Mouse (Mus musculus) heart, postnatal 0 days (tissue): Measurements from ENCODE around the gene Desi1. TPM values are rescaled to one million over a fixed set of nuclear protein-coding genes. Genes with fewer than 3 reads are reported as not detected.

ENCODE experiments used
- ATAC-seq: fragments of 200-750 bp; cut with Nextera tagmentation; 2 replicates; pipeline ENCODE4 v1.8.0; 2017; ENCODE audit warnings: low read depth, moderate number of reproducible peaks, moderate library complexity; ENCODE audit not compliant: insufficient read depth
- DNase-seq: peaks from one replicate; pipeline ENCODE4 v3.0.0-alpha.2; 2016; ENCODE audit warnings: low spot score
- H3K27ac ChIP-seq: fragments of 300-500 bp; sonication (generic); 2 replicates; pipeline ENCODE4 v1.5.1; 2014; ENCODE audit warnings: low read depth, mild to moderate bottlenecking
- H3K27me3 ChIP-seq: fragments of 300-500 bp; sonication (generic); 2 replicates; pipeline ENCODE4 v1.6.1; 2014; ENCODE audit warnings: low read length, mixed read lengths; ENCODE audit not compliant: control insufficient read depth, insufficient read depth
- H3K36me3 ChIP-seq: fragments of 300-500 bp; sonication (generic); replicated peaks from 2 replicates; pipeline ENCODE4 v1.6.1; 2014; ENCODE audit warnings: low read length, mixed read lengths; ENCODE audit not compliant: control insufficient read depth, insufficient read depth
- H3K4me1 ChIP-seq: fragments of 300-500 bp; sonication (generic); 2 replicates; pipeline ENCODE4 v1.6.1; 2014; ENCODE audit warnings: antibody characterized with exemption; ENCODE audit not compliant: control insufficient read depth, insufficient read depth
- H3K4me2 ChIP-seq: fragments of 300-500 bp; sonication (generic); 2 replicates; pipeline ENCODE4 v1.6.1; 2014; ENCODE audit warnings: low read depth, mild to moderate bottlenecking, low read length, moderate library complexity
- H3K4me3 ChIP-seq: fragments of 300-500 bp; sonication (generic); 2 replicates; pipeline ENCODE4 v1.5.1; 2014; ENCODE audit warnings: low read depth, low read length
- H3K9ac ChIP-seq: fragments of 300-500 bp; sonication (generic); replicated peaks from 2 replicates; pipeline ENCODE4 v1.6.1; 2014; ENCODE audit warnings: low read depth, low read length, mixed read lengths
- H3K9me3 ChIP-seq: fragments of 300-500 bp; sonication (generic); replicated peaks from 2 replicates; pipeline ENCODE4 v1.6.1; 2016; ENCODE audit warnings: low read length; ENCODE audit not compliant: control insufficient read depth
- CTCF ChIP-seq: IDR thresholded peaks from 2 replicates; pipeline ENCODE4 v1.5.1; 2016; ENCODE audit warnings: antibody characterized with exemption, control low read depth, low read depth
- EP300 ChIP-seq: IDR thresholded peaks from 2 replicates; pipeline ENCODE4 v1.6.1; 2016; ENCODE audit warnings: antibody characterized with exemption, low read depth
- WGBS: fragments of 180-500 bp; shearing (Covaris S2); extraction: QIAGEN DNeasy Blood & Tissue Kit; methylation state at CpG from one replicate; pipeline ENCODE4 v1.1.7; 2014; 5-methylcytosine and 5-hydroxymethylcytosine counted together
- polyA plus RNA-seq: library from polyadenylated mRNA; unstranded; fragments of >200 nt; fragmentation: Nextera tagmentation; extraction: Ambion mirVana; gene quantifications from 2 replicates; pipeline ENCODE4 v1.2.1, GENCODE M21; 2015
- total RNA-seq: library from RNA; depleted of rRNA; stranded (reverse); fragments of >200 nt; gene quantifications from 2 replicates; pipeline ENCODE4 v1.2.3, GENCODE M21; 2014; ENCODE audit warnings: low replicate concordance

Gene Desi1
- total and polyA plus RNA-seq, 2 experiments from 2014 or later: 13.6 to 15.4 TPM

GRCm38 (mm10) chr15:81961078-81961451, 72.6 kb downstream of the Desi1 start:
- Histone ChIP-seq H3K36me3 (0 out of 2 replicates have a peak, but pooled peaks cover 1% of the 10 kb centered on the region), H3K4me1 (0 out of 2 replicates have a peak, but pooled peaks cover 4% of the 10 kb centered on the region), H3K27me3 (no peaks in the 10 kb centered on the region), H3K9me3 (no peaks in the 10 kb centered on the region), H3K4me2 (peak overlapping the region; percentile 87), H3K4me3 (peak overlapping the region; percentile 58), H3K9ac (no peak overlapping the region), H3K27ac (no peak overlapping the region)
- WGBS: 1% methylated on average over 8 of the region's 8 CpGs
- DNase-seq: no peak
- no peak for TF ChIP-seq EP300
- no peak for TF ChIP-seq CTCF
- ATAC-seq: no peak

GRCm38 (mm10) chr15:81960171-81961077, 73.2 kb downstream of the Desi1 start, which contains the start of gene Pmm1:
Gene Pmm1 (minus strand): TSS chr15:81960930.
- Histone ChIP-seq H3K4me3 (peak within 1 kb of the TSS; percentile 58), H3K9me3 (no peaks in the 10 kb centered on the region), H3K9ac (peak within 1 kb of the TSS; percentile 53), H3K36me3 (peaks cover 7% of the 10 kb centered on the region; the same call in 1 of the 2 replicates), H3K27me3 (no peaks in the 10 kb centered on the region), H3K27ac (peak within 1 kb of the TSS; percentile 70), H3K4me1 (0 out of 2 replicates have a peak, but pooled peaks cover 4% of the 10 kb centered on the region), H3K4me2 (peak within 1 kb of the TSS; percentile 87)
- ATAC-seq: peak; percentile 99
- WGBS: under 1% methylated on average over 77 of the region's 77 CpGs
- DNase-seq: peak; percentile 94
- peak; percentile 71 for TF ChIP-seq CTCF
- peak; percentile 22; the same call in 1 of the 2 replicates for TF ChIP-seq EP300

GRCm38 (mm10) chr15:81958906-81959305, 74.8 kb downstream of the Desi1 start:
- ATAC-seq (no peak), DNase-seq (no peak)
- H3K4me3 ChIP-seq: no peak overlapping the region
- H3K4me2 ChIP-seq: no peak overlapping the region
- H3K36me3 ChIP-seq: peaks cover 11% of the 10 kb centered on the region
- H3K4me1 ChIP-seq: 0 out of 2 replicates have a peak, but pooled peaks cover 4% of the 10 kb centered on the region
- no peaks in the 10 kb centered on the region for H3K9me3 ChIP-seq
- H3K9ac ChIP-seq: no peak overlapping the region
- no peaks in the 10 kb centered on the region for H3K27me3 ChIP-seq
- no peak overlapping the region for H3K27ac ChIP-seq
- WGBS: 62% methylated on average over 3 of the region's 3 CpGs
- TF ChIP-seq EP300 (no peak), CTCF (no peak)

- Histone ChIP-seq H3K9me3 (no peaks in the 10 kb centered on the region), H3K36me3 (peaks cover 11% of the 10 kb centered on the region), H3K27me3 (no peaks in the 10 kb centered on the region), H3K4me3 (no peak overlapping the region), H3K9ac (no peak overlapping the region), H3K4me2 (no peak overlapping the region), H3K27ac (no peak overlapping the region), H3K4me1 (0 out of 2 replicates have a peak, but pooled peaks cover 4% of the 10 kb centered on the region)
- TF ChIP-seq EP300: no peak
- no peak for TF ChIP-seq CTCF
- DNase-seq: no peak
- WGBS: 81% methylated on average over 11 of the region's 11 CpGs
- ATAC-seq: no peak
These were observed 76.1 kb downstream of the Desi1 start for GRCm38 (mm10) chr15:81957598-81957997.

GRCm38 (mm10) chr15:81956457-81956856, 77.2 kb downstream of the Desi1 start:
- Histone ChIP-seq H3K4me2 (no peak overlapping the region), H3K4me3 (no peak overlapping the region), H3K27me3 (no peaks in the 10 kb centered on the region), H3K9ac (no peak overlapping the region), H3K36me3 (peaks cover 11% of the 10 kb centered on the region), H3K4me1 (0 out of 2 replicates have a peak, but pooled peaks cover 4% of the 10 kb centered on the region), H3K27ac (no peak overlapping the region), H3K9me3 (no peaks in the 10 kb centered on the region)
- no peak for ATAC-seq
- TF ChIP-seq EP300: no peak
- peak; percentile 70 for TF ChIP-seq CTCF
- 66% methylated on average over 8 of the region's 8 CpGs for WGBS
- no peak for DNase-seq
